Mouse (Mus musculus) hindbrain, embryonic 12.5 days (tissue): ENCODE results near the gene Eif2b5. TPM values are rescaled to one million over a fixed set of nuclear protein-coding genes. Genes with fewer than 3 reads are reported as not detected.

Experiments used
- ATAC-seq: fragments of 200-750 bp; cut with Nextera tagmentation; 2 replicates; pipeline ENCODE4 v1.8.0; 2017; ENCODE audit warnings: moderate TSS enrichment; ENCODE audit not compliant: low FRiP score
- H3K27ac ChIP-seq: fragments of 300-500 bp; sonication (generic); 2 replicates; pipeline ENCODE4 v1.5.1; 2016; ENCODE audit warnings: mild to moderate bottlenecking
- H3K27me3 ChIP-seq: fragments of 300-500 bp; sonication (generic); 2 replicates; pipeline ENCODE4 v1.6.1; 2016; ENCODE audit warnings: mild to moderate bottlenecking
- H3K36me3 ChIP-seq: fragments of 300-500 bp; sonication (generic); 2 replicates; pipeline ENCODE4 v1.6.1; 2016; ENCODE audit warnings: mild to moderate bottlenecking
- H3K4me1 ChIP-seq: fragments of 300-500 bp; sonication (generic); 2 replicates; pipeline ENCODE4 v1.6.1; 2016
- H3K4me2 ChIP-seq: fragments of 300-500 bp; sonication (generic); replicated peaks from 2 replicates; pipeline ENCODE4 v1.6.1; 2016; ENCODE audit warnings: mild to moderate bottlenecking
- H3K4me3 ChIP-seq: fragments of 300-500 bp; sonication (generic); 2 replicates; pipeline ENCODE4 v1.5.1; 2016; ENCODE audit warnings: mild to moderate bottlenecking
- H3K9ac ChIP-seq: fragments of 300-500 bp; sonication (generic); 2 replicates; pipeline ENCODE4 v1.6.1; 2016; ENCODE audit warnings: mild to moderate bottlenecking, moderate library complexity
- H3K9me3 ChIP-seq: fragments of 300-500 bp; sonication (generic); replicated peaks from 2 replicates; pipeline ENCODE4 v1.6.1; 2016; ENCODE audit warnings: mild to moderate bottlenecking
- WGBS: fragments of 180-500 bp; shearing (Covaris S2); methylation state at CpG from one replicate; pipeline ENCODE4 v1.1.7; 2016; 5-methylcytosine and 5-hydroxymethylcytosine counted together
- polyA plus RNA-seq: library from polyadenylated mRNA; unstranded; fragments of >200 nt; fragmentation: Nextera tagmentation; extraction: Ambion mirVana; gene quantifications from 2 replicates; pipeline ENCODE4 v1.2.1, GENCODE M21; 2016

Gene Eif2b5
- polyA plus RNA-seq, 1 experiment from 2014 or later = 127 TPM

- Histone ChIP-seq H3K9ac (no peak overlapping the region), H3K4me2 (no peak overlapping the region), H3K4me3 (no peak overlapping the region), H3K27me3 (peaks cover 11% of the 10 kb centered on the region), H3K4me1 (peaks cover 6% of the 10 kb centered on the region), H3K9me3 (no peaks in the 10 kb centered on the region), H3K27ac (no peak overlapping the region), H3K36me3 (no peaks in the 10 kb centered on the region)
- no peak for ATAC-seq
- WGBS = 65% methylated on average over 2 of the region's 2 CpGs
Measured at GRCm38 (mm10) chr16:20493452-20493851, 5.2 kb upstream of the Eif2b5 start.

GRCm38 (mm10) chr16:20496671-20497600, 1.7 kb upstream of the Eif2b5 start:
- ATAC-seq = no peak; the same call in 1 of the 2 replicates
- peak overlapping the region; percentile 46 for H3K4me2 ChIP-seq
- H3K36me3 ChIP-seq = peaks cover 12% of the 10 kb centered on the region
- H3K4me1 ChIP-seq = peaks cover 13% of the 10 kb centered on the region
- WGBS = 22% methylated on average over 25 of the region's 25 CpGs
- peaks cover 11% of the 10 kb centered on the region for H3K27me3 ChIP-seq
- peak overlapping the region; percentile 14 for H3K4me3 ChIP-seq
- no peak overlapping the region for H3K9ac ChIP-seq
- no peaks in the 10 kb centered on the region for H3K9me3 ChIP-seq
- no peak overlapping the region for H3K27ac ChIP-seq

GRCm38 (mm10) chr16:20497980-20498676, 489 bp upstream of the Eif2b5 start:
- H3K4me2 ChIP-seq = peak overlapping the region; percentile 85
- H3K9ac ChIP-seq = peak overlapping the region; percentile 82
- H3K27ac ChIP-seq = peak overlapping the region; percentile 81; the same call in 1 of the 2 replicates
- ATAC-seq = peak; percentile 1; the same call in 1 of the 2 replicates
- peaks cover 11% of the 10 kb centered on the region for H3K27me3 ChIP-seq
- 9% methylated on average over 16 of the region's 16 CpGs for WGBS
- H3K36me3 ChIP-seq = peaks cover 24% of the 10 kb centered on the region
- H3K4me3 ChIP-seq = peak overlapping the region; percentile 76
- peaks cover 13% of the 10 kb centered on the region for H3K4me1 ChIP-seq
- H3K9me3 ChIP-seq = no peaks in the 10 kb centered on the region

GRCm38 (mm10) chr16:20506000-20506399, 7.4 kb downstream of the Eif2b5 start:
- Histone ChIP-seq H3K9ac (no peak overlapping the region), H3K4me1 (no peaks in the 10 kb centered on the region), H3K4me2 (no peak overlapping the region), H3K36me3 (peaks cover 98% of the 10 kb centered on the region), H3K4me3 (no peak overlapping the region), H3K9me3 (no peaks in the 10 kb centered on the region), H3K27me3 (no peaks in the 10 kb centered on the region), H3K27ac (no peak overlapping the region)
- no peak for ATAC-seq
- WGBS = 90% methylated on average over 8 of the region's 8 CpGs

- Histone ChIP-seq H3K4me1 (no peaks in the 10 kb centered on the region), H3K9ac (no peak overlapping the region), H3K27ac (no peak overlapping the region), H3K9me3 (no peaks in the 10 kb centered on the region), H3K27me3 (no peaks in the 10 kb centered on the region), H3K4me2 (no peak overlapping the region), H3K4me3 (no peak overlapping the region), H3K36me3 (peaks cover 68% of the 10 kb centered on the region)
- ATAC-seq = no peak
- 84% methylated on average over 3 of the region's 3 CpGs for WGBS
Measured at GRCm38 (mm10) chr16:20509349-20509748, 10.7 kb downstream of the Eif2b5 start.

GRCm38 (mm10) chr16:20511277-20511847, 12.7 kb downstream of the Eif2b5 start:
- Histone ChIP-seq H3K36me3 (peaks cover 48% of the 10 kb centered on the region), H3K4me1 (peaks cover 5% of the 10 kb centered on the region), H3K4me3 (no peak overlapping the region), H3K27ac (no peak overlapping the region), H3K27me3 (no peaks in the 10 kb centered on the region), H3K9ac (no peak overlapping the region), H3K4me2 (no peak overlapping the region), H3K9me3 (no peaks in the 10 kb centered on the region)
- ATAC-seq = no peak
- WGBS = 92% methylated on average over 7 of the region's 7 CpGs

GRCm38 (mm10) chr16:20516032-20516431, 17.4 kb downstream of the Eif2b5 start:
- peak overlapping the region; percentile 90 for H3K4me2 ChIP-seq
- ATAC-seq = no peak
- no peaks in the 10 kb centered on the region for H3K9me3 ChIP-seq
- peak overlapping the region; percentile 94 for H3K27ac ChIP-seq
- H3K4me3 ChIP-seq = peak overlapping the region; percentile 85
- no peaks in the 10 kb centered on the region for H3K27me3 ChIP-seq
- H3K36me3 ChIP-seq = peaks cover 17% of the 10 kb centered on the region
- peak overlapping the region; percentile 95 for H3K9ac ChIP-seq
- peaks cover 27% of the 10 kb centered on the region for H3K4me1 ChIP-seq

- Histone ChIP-seq H3K4me2 (peak within 1 kb of the TSS; percentile 90), H3K36me3 (peaks cover 21% of the 10 kb centered on the region), H3K4me3 (peak within 1 kb of the TSS; percentile 85), H3K27ac (peak within 1 kb of the TSS; percentile 94), H3K27me3 (no peaks in the 10 kb centered on the region), H3K9me3 (no peaks in the 10 kb centered on the region), H3K4me1 (peaks cover 27% of the 10 kb centered on the region), H3K9ac (peak within 1 kb of the TSS; percentile 95)
- ATAC-seq = peak; percentile 94
- WGBS = 0% methylated on average over 54 of the region's 55 CpGs
Measured at GRCm38 (mm10) chr16:20516726-20517201, 18.1 kb downstream of the Eif2b5 start, which contains the start of gene Dvl3. TSS of gene Dvl3 (plus strand) at chr16:20516982.

GRCm38 (mm10) chr16:20517216-20517615, 18.6 kb downstream of the Eif2b5 start:
- WGBS = under 1% methylated on average over 26 of the region's 26 CpGs
- ATAC-seq = peak; percentile 52
- Histone ChIP-seq H3K4me3 (peak overlapping the region; percentile 85), H3K27ac (peak overlapping the region; percentile 94), H3K4me2 (peak overlapping the region; percentile 90), H3K36me3 (peaks cover 26% of the 10 kb centered on the region), H3K9ac (peak overlapping the region; percentile 95), H3K4me1 (peaks cover 27% of the 10 kb centered on the region), H3K27me3 (no peaks in the 10 kb centered on the region), H3K9me3 (no peaks in the 10 kb centered on the region)

GRCm38 (mm10) chr16:20517701-20518374, 19.2 kb downstream of the Eif2b5 start:
- Histone ChIP-seq H3K27ac (peak overlapping the region; percentile 94), H3K27me3 (no peaks in the 10 kb centered on the region), H3K9me3 (no peaks in the 10 kb centered on the region), H3K4me3 (peak overlapping the region; percentile 85), H3K4me1 (peaks cover 27% of the 10 kb centered on the region), H3K4me2 (peak overlapping the region; percentile 90), H3K36me3 (peaks cover 26% of the 10 kb centered on the region), H3K9ac (peak overlapping the region; percentile 95)
- WGBS = 0% methylated on average over 6 of the region's 6 CpGs
- ATAC-seq = peak; percentile 71

- 85% methylated on average over 10 of the region's 10 CpGs for WGBS
- Histone ChIP-seq H3K4me3 (no peak overlapping the region), H3K9me3 (no peaks in the 10 kb centered on the region), H3K36me3 (peaks cover 84% of the 10 kb centered on the region), H3K9ac (no peak overlapping the region), H3K4me2 (no peak overlapping the region), H3K27ac (no peak overlapping the region), H3K4me1 (peaks cover 9% of the 10 kb centered on the region), H3K27me3 (no peaks in the 10 kb centered on the region)
- ATAC-seq = no peak
Measured at GRCm38 (mm10) chr16:20523886-20524285, 25.3 kb downstream of the Eif2b5 start.
